Mouse (Mus musculus): ENCODE results near the gene 4931429L15Rik.

The 4931429L15Rik gene

DNA sequence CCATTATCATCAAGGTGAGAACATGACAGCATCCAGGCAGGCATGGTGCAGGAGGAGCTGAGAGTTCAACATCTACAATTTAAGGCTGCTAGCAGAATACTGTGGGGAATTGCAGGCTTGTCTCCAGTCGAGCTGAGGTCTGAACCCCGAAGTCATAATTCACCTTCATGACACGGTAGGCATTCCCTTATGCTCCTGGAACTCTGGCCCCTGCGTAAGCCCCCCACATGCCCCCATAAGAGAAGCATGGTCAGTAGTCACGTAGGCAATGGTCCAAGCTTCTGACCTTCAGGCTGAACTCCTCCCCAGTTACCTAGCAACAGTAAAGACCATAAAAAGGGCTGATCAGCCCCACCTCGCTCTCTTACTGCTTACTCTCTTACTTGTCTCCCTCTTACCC, at the start of gene 4931429L15Rik:
4931429L15Rik (minus strand) TSS at position 101 of the 400 bp plus-strand sequence.
- DNase-seq: peak; percentile 83

DNA sequence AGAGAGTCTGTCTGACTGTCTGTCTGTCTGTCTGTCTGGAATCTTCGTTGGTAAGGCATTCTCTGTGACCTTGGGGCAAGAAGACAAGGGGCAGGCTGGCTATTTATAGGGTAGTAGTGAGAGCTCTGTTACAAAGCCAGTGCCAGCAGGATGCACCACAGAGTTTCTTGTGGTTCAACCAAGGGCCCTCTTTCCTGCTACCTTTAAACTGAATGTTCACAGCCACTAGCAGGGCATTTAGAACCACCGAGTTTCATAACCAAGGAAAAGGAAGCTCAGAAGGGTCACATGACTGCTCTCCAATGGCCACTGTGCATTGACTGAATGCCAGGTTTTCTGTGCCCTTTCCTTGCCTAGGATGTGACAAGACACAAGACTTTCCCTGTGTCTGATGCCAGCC, 42.7 kb upstream of the 4931429L15Rik start:
- peak; percentile 87 for DNase-seq

DNA sequence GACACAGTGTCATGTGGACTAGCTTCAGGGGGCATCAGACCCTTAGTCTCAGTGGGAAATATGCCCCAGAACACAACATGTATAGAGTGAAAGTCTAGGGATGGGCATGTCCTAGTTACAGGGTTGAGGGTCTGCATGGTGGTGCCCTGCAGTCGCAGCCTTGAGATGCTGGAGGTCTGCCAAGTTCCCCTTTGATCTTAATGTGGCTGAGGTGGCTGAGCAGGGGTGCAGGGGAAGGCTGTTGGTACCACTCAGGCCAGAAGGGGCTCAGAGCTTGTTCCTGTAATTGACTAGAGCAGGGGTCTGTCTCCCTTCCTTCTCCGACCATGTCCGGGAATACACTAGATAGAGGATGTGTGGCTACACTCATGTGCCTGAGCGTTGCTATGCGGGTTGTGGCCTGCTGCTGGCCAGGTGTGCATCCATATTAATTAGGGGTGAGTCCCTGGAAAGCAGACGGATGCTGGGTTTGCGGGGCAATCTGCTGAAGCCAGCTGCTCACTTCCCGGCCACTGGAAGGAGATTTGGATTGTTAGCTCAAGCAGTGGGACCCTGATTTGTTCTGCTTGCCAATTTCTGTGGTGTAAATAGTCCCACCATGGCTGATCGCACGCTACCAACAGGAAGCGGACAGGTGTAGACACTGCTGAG, 41.8 kb upstream of the 4931429L15Rik start:
- DNase-seq: peak; percentile 80

DNA sequence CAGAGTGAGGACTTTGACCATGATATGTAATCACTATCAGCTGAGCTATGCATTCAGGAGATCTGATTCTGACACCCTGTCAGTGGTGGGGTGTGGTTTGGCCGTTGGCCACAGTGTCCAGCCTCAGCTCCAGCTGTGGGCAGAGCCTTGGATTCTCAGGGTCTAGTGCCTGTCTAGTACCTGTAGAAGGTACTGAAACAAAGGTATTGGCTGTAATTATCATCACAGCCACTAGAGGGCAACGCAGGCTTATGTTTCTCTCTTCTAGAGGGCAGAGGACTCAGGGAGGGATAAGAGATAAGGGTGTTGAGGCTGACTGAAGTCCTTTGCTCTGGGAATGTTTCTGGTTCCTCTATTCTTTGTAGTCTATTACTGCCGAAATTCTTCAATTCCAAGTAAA, 34.2 kb upstream of the 4931429L15Rik start:
- peak; percentile 85 for DNase-seq

DNA sequence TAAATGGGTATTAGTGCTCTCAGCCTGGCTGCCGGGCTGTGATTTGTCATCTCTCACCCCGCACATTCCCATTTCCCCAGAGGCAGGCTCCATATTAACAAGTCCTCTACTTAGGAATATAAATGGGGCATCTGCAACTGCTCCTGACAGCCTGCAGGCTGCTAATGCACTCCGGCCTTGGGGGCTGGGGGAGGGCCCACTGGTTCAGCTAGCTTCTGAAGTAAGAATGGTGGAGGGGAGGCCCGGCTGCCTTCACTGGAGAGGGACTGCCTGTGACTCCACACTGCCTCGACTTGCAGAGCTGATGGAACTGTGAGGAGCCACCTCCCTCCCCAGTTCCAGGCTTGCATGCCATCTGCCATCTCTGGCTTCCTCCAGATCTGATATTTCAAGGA, 33.5 kb upstream of the 4931429L15Rik start:
- DNase-seq: peak; percentile 77

DNA sequence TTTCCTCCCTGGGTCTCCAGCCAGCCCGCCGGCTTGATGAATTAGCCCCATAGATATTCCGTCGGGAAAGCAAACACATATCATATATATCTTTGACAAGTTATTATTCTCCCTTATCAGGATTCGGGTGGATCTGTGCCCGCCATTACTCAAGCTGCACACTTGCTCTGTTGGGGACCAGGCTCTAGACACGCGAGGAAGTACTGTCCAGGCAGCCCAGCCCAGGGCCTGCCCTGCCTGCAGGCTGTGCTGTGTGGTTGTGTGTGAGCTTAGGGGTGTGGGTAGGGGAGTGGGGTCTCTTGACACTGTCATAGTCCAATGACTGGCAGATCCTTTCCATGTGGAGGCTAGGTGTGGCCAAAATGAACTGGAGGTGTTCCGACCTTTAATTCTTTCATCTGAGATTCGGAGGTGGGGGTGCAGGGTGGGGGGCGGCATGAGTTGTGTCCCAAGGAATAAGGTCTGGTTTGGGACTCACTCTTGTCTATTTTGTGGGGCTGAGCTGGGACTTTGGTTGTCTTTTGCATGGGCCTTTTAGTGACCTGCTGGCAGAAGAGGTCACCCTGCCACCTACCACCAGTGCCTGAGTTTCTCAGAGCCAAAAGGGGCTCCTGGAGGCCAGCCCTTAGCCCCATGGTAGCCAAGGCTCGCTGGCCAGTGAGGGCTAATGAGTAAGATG, 33.0 kb upstream of the 4931429L15Rik start:
- DNase-seq: peak; percentile 79

DNA sequence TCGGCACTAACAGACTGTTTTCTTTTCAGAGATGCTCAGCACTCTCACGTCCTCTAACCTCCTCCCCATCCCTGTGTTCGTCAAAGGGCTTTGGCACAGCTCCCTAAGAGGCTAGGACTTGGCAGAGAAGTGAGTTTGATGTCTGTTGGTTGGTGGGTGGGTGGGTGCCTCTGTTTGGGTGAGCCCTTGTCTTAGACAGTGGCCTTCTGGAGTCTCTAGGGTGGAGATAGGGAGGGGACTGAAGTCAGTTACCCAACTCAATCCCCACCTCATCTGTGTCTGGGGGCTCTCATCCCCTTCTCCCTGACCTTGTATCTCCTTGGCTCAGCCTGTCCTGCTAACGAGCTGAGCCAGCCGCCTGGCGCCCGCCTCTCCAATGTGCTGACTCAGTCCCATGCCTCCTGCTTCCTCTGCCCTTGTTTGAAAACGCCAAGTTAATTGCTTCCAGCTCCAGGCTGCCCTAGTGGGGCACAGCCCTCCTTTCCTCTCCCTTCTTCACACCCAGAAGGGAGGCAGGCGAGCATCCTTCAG, 30.7 kb upstream of the 4931429L15Rik start:
- DNase-seq: peak; percentile 83

DNA sequence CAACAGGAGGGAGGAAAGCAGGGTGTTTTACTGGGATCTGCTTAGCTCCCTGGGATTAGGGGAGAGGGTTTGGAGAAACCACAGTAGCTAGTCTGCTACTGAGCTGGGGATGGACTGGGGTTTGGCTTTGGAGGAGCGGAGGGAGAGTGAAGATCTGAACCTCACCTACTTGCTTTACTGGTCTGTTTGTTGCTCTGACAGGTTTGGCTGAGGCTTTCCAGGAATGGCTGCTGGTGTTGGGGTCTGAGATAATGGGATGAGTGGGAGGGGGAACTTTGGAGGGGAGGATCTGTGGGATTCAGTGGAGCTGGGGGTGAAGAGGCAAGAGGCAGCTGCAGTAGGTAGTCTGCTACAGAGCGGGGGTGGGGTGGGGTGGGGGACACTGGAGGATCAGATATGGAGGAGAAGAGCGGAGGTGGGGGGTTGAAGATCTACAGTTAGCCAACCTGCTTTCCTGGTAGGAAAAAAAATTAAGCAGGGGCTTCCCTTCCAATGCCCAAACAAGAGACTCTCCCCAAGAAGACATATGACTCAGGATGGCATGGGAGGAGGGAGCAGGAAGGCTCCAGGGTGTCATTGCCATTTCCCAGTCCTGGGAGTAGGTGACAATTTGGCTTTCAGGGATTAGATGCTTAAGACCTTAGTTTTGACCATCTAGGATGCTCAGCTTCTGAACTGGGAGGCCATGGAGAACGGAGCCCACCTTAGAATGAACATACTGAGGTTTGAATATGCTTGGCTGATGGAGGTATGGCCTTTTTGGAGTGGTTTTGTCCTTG, 26.3 kb upstream of the 4931429L15Rik start:
- DNase-seq: peak; percentile 76

DNA sequence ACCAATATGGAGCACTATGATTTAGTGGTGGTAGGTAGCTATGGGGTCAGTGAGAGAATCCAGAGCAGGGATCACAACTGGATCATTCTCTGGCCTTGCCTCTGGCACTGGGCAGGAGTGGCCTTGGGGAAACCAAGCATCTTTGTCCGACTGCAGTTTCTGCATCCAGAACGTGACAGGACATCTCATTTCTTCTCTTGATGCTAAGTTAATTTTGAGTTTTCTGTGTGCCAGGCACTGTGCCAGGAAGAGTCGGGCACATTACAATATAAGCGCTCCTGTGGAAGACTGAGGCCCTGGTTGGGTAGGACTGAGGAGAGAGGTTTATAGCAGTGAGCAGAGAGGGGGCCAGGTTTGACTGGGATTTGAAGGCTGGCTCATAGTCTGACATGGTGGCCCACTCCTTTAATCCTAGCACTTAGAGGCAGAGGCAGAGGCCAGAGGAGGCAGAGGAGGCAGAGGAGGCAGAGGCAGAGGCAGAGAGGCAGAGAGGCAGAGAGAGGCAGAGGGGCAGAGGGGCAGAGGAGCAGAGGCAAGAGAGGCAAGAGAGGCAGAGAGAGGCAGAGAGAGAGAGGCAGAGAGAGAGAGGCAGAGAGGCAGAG, 19.4 kb upstream of the 4931429L15Rik start:
- peak; percentile 53 for DNase-seq

DNA sequence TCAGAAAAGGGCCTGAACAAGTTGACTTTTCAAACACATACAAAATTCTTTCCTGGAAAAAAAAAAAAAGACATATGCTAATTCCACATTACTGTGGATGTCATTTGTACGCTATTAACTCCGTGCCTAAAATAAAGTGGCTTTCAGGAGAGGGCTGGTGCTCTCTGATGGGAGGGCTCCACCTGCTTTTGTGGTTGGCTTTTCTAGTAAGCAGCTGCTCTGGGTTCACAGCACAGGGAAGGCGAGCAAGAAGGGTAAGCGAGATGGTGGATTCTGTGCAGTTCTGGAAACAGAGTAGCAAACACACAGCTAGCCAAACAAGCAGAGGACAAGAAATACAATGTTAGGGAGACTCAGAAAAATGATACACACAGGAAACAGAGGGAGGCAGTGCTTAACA, 18.6 kb upstream of the 4931429L15Rik start:
- DNase-seq: peak; percentile 31

DNA sequence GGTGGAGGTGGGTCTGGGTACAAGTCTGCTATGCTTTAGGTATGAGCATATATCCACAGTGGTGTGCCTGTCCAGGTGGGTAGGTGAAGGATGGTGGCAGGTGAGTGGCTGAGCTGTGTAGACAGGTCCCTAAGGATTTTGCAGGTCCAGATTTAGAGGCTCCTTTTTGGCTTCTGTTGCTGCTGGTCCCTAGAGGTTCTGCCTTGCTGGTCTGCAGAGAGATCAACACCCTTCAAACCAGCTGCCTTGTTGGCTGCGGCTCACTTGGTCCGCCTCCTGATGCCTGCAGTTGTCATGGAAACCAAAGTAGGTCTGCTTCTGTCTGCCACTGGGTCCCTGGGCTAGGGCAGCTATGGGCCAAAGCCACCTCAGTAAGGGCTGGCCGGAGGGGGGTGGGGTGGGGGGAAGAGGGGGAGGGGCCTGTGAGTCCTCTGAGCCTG, 18.1 kb upstream of the 4931429L15Rik start:
- peak; percentile 55 for DNase-seq

DNA sequence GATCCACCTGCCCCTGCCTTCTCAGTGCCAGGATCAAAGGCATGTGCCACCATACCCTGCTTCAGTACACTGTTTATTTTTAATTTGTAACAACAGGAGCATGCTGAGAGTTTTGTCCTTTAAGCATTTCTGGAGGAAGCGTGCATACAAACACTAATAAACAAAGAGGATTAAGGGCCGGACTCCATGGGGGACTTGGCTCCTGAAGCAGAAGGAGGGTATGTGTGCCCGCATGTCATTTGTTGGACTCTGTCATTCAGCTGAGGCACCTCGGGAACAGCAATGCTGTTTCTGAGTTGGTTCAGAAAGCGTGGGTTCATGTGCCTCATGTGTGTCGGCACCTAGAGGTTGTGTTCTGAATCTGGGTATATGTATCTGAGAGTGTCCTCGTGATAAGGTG, 17.5 kb upstream of the 4931429L15Rik start:
- DNase-seq: no peak

DNA sequence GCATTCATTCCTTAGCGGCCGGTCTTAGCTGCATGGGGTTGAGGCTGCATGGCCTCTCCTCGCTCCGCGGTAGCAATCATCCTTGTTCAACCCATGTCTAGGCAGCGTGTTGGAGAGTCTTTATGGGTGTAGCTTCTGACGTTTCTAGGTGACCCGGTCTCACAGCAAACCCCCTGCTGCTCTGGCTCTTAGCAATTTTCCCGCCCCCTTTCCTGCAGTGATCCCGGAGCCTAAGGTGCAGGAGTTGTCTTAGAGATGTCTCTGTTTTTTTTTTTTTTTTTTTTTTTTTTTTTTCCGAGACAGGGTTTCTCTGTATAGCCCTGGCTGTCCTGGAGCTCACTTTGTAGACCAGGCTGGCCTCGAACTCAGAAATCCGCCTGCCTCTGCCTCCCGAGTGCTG, 16.5 kb upstream of the 4931429L15Rik start:
- peak; percentile 58 for DNase-seq

DNA sequence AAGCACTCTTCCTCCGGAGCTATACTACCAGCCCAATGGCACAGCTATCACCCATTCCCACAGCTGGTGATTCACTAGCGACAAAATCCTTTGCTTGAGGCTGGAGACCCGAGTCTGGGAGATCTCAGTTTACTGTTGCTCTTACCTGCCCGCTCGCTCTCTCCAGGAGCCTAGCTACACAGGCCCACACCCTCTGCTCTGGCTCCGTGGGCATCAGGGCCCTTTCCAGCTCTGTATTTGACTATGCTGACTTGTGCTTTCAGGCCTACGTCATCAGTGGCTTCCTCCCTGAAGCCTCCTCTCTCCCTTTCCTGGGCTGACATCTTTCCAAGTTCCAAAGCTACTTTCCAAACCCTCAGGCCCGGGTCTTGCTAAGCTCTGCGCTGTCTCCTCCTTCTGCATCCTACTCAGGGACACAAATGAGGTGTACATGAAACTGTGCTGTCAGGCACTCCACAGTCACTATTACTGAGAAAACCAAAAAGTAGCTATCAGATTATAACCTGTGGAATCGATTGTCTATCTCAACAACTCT, 15.7 kb upstream of the 4931429L15Rik start:
- peak; percentile 66 for DNase-seq

DNA sequence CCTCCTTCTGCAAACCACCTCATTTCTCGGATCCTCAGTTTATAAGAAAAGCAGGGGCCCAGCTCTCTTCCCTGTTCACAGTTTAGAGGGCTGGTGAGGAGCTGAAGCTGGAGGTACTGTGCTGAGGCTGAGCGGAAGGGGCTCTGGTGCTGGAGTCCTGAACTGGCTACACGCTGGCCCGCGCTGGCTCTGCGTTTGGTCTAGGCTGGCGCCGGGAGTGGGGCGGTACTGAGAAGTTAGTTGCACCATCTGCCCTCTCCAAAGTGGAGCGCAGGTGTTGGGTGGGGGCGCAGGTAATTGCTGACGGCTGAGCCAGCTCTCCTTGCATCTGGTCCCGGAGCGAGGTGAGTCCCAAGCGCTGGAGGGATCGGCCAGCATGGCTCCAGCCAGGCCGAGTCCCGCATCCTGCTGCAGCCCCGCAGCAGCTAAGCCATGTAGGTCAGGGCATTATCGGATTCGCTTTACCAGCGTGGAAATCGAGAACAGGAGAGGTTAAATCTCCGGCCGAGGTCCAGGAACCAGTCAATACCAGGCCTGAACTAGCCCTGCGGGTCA, 14.8 kb upstream of the 4931429L15Rik start:
- DNase-seq: peak; percentile 79

DNA sequence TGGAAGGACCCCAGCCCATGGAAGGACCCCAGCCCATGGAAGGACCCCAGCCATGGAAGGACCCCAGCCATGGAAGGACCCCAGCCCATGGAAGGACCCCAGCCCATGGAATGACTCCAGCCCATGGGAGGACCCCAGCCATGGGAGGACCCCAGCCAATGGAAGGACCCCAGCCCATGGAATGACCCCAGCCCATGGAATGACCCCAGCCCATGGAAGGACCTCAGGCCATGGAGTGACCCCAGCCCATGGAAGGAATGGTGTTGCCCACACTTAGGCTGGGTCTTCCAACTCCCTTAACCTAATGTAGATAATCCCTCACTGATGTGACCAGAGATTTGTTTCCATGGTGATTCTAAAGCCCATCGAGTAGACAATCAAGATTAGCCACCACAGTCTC, 11.5 kb upstream of the 4931429L15Rik start:
- peak; percentile 54 for DNase-seq

DNA sequence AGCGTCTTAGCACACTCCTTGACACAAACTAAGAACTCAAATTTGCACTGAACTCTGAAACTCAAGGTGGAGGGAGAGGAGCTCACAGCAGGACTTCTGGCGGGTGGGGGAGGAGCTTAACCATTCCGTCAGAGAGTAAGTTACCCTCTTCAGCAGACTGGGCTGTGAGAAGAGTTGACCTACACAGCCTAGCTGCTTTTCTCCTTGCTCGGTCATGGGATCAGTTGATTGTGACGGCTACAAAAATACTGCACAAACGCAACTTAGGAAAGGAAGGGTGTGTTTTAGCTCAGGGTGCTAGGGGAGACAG, 10.8 kb upstream of the 4931429L15Rik start:
- DNase-seq: no peak

DNA sequence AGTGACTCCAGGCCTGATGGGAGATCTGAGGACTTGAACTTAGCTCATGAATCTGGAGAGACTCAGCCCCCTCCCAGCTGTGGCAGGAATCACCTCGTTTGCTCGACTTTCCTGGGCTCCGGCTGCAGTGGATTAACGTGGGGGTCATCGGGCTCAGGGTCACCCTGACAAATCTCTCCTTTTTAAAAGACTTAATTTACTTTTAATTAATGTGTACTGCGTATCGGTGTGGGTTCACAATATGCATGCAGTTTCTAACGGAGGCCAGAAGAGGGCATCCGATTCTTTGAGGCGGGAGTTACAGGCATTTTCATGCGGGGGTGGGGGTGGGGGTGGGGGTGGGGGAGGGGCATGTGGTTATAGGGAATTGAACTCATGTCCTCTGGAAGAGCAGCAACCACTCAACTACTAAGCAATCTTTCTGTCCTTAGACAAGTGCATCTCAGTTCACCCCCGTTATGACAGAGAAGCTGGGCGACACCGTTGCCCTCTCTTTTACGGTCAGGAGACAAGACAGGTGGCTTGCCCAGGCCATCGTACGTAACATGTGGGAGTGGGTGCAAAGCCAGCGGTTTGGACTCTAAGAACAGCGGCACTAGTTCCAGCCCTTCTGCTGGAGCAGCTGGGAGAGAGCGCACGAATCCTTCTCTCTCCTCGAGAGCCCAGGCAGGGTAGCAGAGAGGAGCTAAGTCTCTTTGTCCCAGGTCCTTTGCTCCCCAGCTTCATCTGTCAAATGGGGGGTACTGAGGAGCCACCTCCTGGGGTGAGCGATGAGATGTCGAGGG, 10.2 kb upstream of the 4931429L15Rik start:
- peak; percentile 83 for DNase-seq

DNA sequence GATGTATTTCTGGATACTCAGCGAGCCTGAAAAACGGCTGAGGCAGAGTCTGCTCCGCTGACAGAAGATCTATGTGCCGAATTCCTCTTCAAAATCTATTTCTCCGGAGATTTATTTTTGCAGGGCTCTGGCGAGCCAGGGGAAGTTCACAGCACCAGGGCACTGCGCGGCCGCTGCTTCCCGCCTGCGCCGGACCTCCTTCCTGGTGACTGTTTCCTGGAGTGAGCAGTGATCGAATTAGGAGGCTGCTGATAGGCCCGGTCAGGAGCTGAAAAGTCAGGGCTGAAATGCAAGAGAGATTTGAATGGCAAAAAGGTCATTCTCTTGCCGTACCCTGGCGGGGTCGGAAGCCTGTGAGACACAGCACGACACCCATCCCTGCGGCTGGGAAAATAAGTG, 9.5 kb upstream of the 4931429L15Rik start:
- peak; percentile 93 for DNase-seq

DNA sequence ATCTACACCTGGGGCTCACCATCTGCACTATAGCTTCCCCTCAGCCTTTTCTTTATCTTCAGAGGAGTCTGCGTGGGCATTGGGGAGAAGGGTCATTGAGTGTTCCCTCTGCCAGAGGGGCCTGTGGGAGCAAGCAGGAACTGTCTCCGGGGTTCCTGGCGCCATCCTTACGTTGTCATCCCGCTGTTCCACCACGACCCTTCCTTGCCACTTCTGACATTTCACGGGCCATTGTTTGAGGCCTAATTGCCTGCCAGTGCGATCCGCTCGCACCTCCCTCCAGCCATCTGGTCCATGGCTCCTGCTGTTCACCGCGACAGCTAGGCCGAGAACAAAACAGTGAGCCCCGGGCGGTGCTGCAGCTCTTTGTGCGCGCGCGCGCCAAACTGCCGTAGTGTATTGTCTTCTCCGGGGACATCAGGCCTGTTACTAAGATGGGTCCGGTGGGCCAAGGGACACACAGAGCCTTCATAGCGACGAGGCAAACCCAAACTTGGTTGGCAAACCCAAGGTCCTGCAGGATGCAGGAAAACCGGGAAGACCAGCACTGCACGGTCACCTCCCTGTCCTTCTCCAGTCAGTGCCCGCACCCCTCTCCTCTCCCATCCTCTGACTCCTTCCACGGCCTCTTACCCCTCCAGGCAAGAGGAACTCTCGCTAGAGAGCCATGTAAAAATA, 8.9 kb upstream of the 4931429L15Rik start:
- DNase-seq: peak; percentile 89

Measured in heart, adult 11 months (tissue).